Mouse (Mus musculus) forebrain, embryonic 13.5 days (tissue): ENCODE data around the gene Tacstd2. TPM values are rescaled to one million over a fixed set of nuclear protein-coding genes. Genes with fewer than 3 reads are reported as not detected.
A peak's percentile ranks its signal among the peaks of the same experiment; 100 is the strongest.
"Not testable (repeated sequence)": the region's sequence is repeated elsewhere in the genome, so short reads cannot be mapped to it uniquely, and the experiment has no call there.

ENCODE experiments used
- ATAC-seq: fragments of 200-750 bp; cut with Nextera tagmentation; 2 replicates; pipeline ENCODE4 v1.8.0; 2017
- H3K27ac ChIP-seq: fragments of 300-500 bp; sonication (generic); 2 replicates; pipeline ENCODE4 v1.5.1; 2015; ENCODE audit warnings: inconsistent platforms, mild to moderate bottlenecking, moderate library complexity
- H3K27me3 ChIP-seq: fragments of 300-500 bp; sonication (generic); 2 replicates; pipeline ENCODE4 v1.6.1; 2015; ENCODE audit warnings: mild to moderate bottlenecking, inconsistent platforms
- H3K36me3 ChIP-seq: fragments of 300-500 bp; sonication (generic); 2 replicates; pipeline ENCODE4 v1.6.1; 2015; ENCODE audit warnings: mild to moderate bottlenecking, inconsistent platforms; ENCODE audit not compliant: poor library complexity, severe bottlenecking
- H3K4me1 ChIP-seq: fragments of 300-500 bp; sonication (generic); 2 replicates; pipeline ENCODE4 v1.6.1; 2015; ENCODE audit warnings: inconsistent platforms
- H3K4me2 ChIP-seq: fragments of 300-500 bp; sonication (generic); 2 replicates; pipeline ENCODE4 v1.6.1; 2015; ENCODE audit warnings: inconsistent platforms, mild to moderate bottlenecking, moderate library complexity
- H3K4me3 ChIP-seq: fragments of 300-500 bp; sonication (generic); 2 replicates; pipeline ENCODE4 v1.5.1; 2015; ENCODE audit warnings: mild to moderate bottlenecking, inconsistent platforms
- H3K9ac ChIP-seq: fragments of 300-500 bp; sonication (generic); 2 replicates; pipeline ENCODE4 v1.6.1; 2015; ENCODE audit warnings: mild to moderate bottlenecking, inconsistent platforms
- H3K9me3 ChIP-seq: fragments of 300-500 bp; sonication (generic); replicated peaks from 2 replicates; pipeline ENCODE4 v1.6.1; 2016; ENCODE audit warnings: inconsistent platforms
- WGBS: fragments of 180-500 bp; shearing (Covaris S2); methylation state at CpG from one replicate; pipeline ENCODE4 v1.1.7; 2015; 5-methylcytosine and 5-hydroxymethylcytosine counted together
- polyA plus RNA-seq: library from polyadenylated mRNA; unstranded; fragments of >200 nt; fragmentation: Nextera tagmentation; extraction: Ambion mirVana; gene quantifications from 2 replicates; pipeline ENCODE4 v1.2.1, GENCODE M21; 2015

Tacstd2 gene
- polyA plus RNA-seq, 1 experiment from 2014 or later = 0.13 TPM

- H3K27me3 ChIP-seq, H3K4me3 ChIP-seq, H3K9me3 ChIP-seq, H3K27ac ChIP-seq, H3K4me2 ChIP-seq, H3K36me3 ChIP-seq, H3K9ac ChIP-seq, H3K4me1 ChIP-seq: not testable (repeated sequence)
- peak; percentile 82 for ATAC-seq
- WGBS = 88% methylated on average over 2 of the region's 6 CpGs
Measured at GRCm38 (mm10) chr6:67501938-67502337, 33.7 kb downstream of the Tacstd2 start.

GRCm38 (mm10) chr6:67491755-67492154 lies 43.8 kb downstream of the Tacstd2 start, which contains the start of gene Il23r:
Gene Il23r, minus strand, starts transcription at chr6:67491855.
- no peaks in the 10 kb centered on the region for H3K36me3 ChIP-seq
- H3K4me1 ChIP-seq = no peaks in the 10 kb centered on the region
- no peak within 1 kb of the TSS for H3K9ac ChIP-seq
- no peaks in the 10 kb centered on the region for H3K9me3 ChIP-seq
- H3K27ac ChIP-seq = no peak within 1 kb of the TSS
- no peak within 1 kb of the TSS for H3K4me3 ChIP-seq
- H3K4me2 ChIP-seq = no peak within 1 kb of the TSS
- ATAC-seq = no peak
- H3K27me3 ChIP-seq = no peaks in the 10 kb centered on the region
- 82% methylated on average over 2 of the region's 2 CpGs for WGBS

Other genes starting within 250 kb of the Tacstd2 start
- not detected in 2 replicates for gene Il12rb2, start 159.6 kb downstream of the Tacstd2 start, polyA plus RNA-seq
- not detected in 2 replicates for gene Il23r, start 43.9 kb downstream of the Tacstd2 start, polyA plus RNA-seq